Mouse (Mus musculus) kidney, postnatal 25 days (tissue): Measurements from ENCODE around the gene Chd9.
"Not testable (repeated sequence)": the region's sequence is repeated elsewhere in the genome, so short reads cannot be mapped to it uniquely, and the experiment has no call there.

Source experiments
- DNase-seq, 2 experiments: peaks; one replicate each; pipeline ENCODE4 v3.0.0; 2021; ENCODE audit warnings: mixed read lengths in 2 of 2

Chd9 gene

GRCm38 (mm10) chr8:90907848-90908551 lies 79.8 kb downstream of the Chd9 start:
- DNase-seq: peak; percentile 96 to 100

GRCm38 (mm10) chr8:90908580-90909471 lies 80.7 kb downstream of the Chd9 start:
- peak; percentile 63 to 73 for DNase-seq

DNA sequence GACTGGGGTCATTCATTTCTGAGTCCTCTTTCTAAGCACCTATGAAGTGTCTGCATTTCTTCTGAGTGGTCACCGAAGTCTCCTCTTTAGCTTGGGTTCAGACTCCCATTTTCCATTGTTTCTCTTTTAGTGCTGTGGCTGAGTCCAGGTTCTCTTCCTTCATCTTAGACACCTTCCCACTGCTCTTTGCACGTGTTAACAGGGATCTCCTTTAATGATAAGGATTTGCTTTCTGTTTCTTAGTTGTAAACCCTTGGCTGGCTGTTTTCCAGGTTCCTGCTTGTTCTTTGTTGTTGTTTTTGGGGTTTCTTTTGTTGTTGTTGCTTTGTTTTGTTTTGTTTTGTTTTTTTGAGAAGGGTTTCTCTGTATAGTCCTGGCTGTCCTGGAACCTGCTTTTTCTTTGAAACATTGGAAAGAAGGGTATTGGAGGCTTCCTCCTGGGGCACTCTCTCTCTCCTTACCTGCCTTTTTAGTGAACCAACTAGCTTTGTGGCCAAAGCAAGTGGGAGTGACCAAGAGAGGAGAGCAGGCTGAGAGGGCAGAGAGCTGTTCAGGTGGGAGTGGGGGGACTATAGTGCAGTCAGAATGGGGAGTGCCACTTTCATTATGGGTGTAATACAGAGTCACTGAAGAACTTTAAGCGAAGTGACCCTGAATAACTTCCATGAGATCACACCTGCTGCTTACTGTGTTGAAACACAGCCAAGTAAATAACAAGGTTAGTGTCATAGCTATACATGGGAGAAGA lies 95.2 kb downstream of the Chd9 start:
- DNase-seq: no peak

GRCm38 (mm10) chr8:90928412-90928811 lies 100.3 kb downstream of the Chd9 start:
- DNase-seq: no peak

DNA sequence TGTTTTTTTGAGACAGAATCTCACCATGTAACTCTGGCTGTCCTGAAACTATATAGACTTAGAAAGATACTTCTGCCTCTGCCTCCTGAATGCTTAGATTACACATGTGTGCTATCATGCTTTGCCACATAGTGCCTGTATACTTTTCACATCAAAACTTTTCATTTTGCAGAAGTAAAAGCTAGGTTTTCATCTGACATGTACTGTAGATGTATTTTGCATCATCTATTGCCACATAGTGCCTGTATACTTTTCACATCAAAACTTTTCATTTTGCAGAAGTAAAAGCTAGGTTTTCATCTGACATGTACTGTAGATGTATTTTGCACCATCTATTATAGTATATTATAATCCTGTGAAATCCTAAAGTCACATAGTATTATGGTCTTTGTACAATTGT lies 102.0 kb downstream of the Chd9 start:
- not testable (repeated sequence) for DNase-seq

GRCm38 (mm10) chr8:90932934-90933333 lies 104.8 kb downstream of the Chd9 start:
- DNase-seq: no peak

DNA sequence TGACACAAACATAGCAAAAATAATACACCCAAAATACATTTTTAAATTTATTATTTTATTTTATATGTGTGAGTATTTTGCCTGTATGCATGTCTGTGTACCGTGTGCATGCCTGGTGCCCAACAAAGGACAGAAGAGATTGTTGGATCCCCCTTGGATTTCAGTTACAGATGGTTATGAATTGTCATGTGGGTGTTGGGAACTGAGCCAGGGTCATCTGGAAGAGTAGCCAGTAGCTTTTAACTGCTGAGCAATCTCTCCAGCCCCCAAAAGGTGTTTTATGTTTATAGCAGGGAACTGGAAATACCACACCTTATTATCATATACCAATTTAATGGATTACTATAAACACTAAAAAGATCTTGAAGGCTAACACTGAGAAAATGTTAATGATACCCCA lies 106.6 kb downstream of the Chd9 start:
- DNase-seq: no peak

DNA sequence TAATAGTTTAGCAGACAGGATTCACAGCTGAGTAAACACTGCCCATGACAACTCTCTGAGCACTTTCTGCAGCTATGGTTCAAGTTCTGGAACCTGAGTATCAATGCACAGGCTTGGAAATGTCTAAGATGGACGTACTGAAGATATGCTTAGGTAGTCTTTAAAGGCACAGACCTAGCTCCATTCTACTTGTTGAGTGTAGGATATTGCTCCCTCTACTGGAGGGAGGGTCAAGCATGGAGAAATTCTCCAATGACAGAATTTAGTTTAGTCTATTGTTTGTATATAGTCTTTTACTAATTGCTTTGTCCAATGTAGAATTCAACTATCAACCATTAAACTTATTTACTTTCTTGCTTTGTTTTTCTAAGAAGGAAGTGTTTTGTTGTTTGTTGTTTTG lies 108.7 kb downstream of the Chd9 start:
- peak in 1 of 2 experiments; percentile 42 for DNase-seq

GRCm38 (mm10) chr8:90938352-90938930 lies 110.3 kb downstream of the Chd9 start:
- no peak for DNase-seq

- DNase-seq: no peak
Measured at GRCm38 (mm10) chr8:90939867-90940266, 111.7 kb downstream of the Chd9 start.

- DNase-seq: no peak
Measured at GRCm38 (mm10) chr8:90943770-90944169, 115.6 kb downstream of the Chd9 start.

DNA sequence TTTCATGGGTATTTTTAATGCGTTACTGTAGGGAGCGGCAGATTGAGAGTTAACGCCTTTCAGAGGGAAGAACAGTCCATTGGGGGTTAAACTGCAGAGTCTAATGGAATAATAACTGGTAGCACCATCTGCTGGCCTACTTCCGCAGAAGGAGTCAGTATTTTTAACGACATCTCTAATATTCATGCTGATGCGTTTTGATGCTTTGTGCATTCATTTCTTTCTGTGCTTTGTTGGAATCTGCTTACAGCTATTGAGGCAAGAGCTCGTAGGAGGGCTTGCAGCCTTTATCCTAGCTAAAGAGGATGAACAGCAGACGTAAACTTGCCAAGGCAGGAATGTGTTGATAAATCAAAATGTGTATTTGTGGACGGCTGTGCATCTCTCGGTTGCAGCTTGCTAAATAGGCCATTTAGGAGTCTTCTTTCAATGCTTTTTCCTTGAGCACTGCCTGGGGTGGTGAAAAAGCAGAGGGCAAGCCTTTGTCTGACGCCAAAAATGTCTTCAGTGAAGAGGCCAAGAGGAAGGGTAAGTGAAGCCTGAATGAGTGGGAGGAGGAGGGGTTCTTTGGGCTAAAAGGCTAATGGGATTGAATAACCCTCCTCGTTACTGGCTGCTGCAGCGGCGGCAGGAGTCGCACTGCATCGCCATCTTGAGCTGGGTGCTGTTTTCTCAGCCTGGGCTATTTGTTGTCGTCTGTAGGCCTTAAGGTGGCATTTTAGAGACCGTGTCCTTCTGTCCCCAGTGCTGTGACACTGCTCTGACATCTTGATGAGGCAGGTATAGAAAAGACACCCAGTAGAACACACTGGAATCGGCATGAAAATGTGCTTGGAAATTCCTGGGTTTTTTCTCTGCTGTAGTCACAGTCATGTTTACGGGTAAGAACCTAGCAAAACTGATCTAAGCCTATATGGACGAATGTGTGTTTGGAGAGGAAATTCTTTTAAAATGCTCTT lies 126.9 kb downstream of the Chd9 start:
- DNase-seq: peak; percentile 67 to 86

DNA sequence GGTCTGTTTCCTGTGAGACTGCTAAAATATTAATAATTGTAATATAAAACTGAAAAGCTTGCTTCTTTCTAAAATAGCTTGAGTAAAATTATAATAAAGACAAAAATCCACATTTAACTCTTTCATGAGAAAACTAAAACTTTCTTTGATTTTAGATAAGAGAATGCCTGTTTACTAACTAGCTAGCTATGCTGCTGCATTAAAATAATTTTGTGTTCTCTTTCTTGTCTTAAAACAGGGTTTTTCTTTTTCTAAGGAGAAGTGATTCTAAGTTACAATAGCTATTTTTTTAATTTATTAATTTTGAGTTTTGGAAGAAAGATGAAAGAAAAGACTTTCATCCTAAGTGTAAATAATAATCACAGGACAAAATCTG lies 127.6 kb downstream of the Chd9 start:
- no peak for DNase-seq

- DNase-seq: no peak
Measured at GRCm38 (mm10) chr8:90956390-90956789, 128.2 kb downstream of the Chd9 start.

DNA sequence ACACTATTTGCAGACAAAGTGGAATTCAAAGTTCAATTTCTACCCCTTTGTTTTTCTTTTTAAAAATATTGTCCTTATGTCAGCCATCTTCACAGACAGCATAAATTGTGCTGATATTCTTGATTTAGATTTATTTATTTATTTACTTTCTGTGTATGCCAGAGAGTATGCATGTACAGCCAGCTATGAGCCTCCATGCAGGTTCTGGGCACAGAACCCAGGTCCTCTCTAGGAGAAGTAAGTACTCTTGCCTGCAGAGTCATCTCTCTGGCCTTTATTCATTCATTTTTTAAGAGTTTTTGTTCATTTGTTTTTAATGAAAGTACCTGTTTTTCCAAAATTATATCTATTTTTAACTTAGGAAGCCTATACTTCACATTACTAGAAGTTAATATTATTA lies 129.6 kb downstream of the Chd9 start:
- DNase-seq: no peak

- no peak for DNase-seq
Measured at GRCm38 (mm10) chr8:90959721-90960120, 131.6 kb downstream of the Chd9 start.

DNA sequence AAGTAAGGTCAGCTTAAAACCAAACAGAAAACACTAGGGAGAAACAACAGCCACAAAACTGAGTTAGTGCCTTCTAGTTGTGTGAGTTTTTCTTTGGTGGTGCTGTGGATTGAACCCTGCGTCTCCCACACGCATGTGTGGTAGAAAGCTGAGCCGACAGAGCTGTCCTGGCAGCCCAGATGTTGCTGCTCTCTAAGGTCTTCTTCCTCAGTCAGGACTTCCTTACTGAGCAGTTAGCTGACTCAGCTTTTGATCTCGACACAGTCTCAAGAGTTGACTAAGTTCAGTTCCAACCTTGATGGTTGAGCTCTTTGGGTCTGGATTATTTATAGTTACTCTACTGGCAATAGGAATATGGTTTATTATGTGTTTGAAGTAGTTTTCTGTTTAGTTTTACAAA lies 133.5 kb downstream of the Chd9 start:
- DNase-seq: no peak

GRCm38 (mm10) chr8:90964044-90964443 lies 135.9 kb downstream of the Chd9 start:
- no peak for DNase-seq

DNA sequence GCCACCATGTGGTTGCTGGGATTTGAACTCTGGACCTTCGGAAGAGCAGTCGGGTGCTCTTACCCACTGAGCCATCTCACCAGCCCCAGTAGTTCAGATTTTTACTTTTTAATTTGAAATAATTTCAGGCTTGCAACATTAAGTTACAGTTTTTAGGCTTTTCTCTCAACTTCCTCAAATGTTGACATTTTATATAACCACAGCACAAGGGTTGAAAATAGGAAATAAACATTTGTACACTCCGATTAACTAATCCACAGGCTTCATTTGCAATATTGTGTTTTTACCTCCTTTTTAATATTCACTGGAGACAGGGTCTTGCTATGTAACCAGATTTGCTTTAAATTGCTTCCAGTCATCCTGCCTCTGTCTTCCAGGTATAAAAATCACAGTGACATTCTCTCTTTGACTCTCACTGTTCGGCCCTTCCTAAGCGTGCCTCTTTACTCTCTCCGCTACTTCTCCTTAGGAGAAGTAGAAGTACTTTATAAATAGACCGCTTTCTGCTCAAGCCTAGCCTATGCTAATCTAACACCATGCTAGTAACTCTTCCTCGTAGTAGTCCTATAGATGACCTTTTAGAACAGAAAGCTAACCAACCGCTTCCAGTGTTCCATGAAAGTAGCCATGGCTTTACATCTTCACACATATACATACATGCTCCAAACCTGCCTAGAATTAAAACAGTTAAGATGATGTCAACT lies 137.5 kb downstream of the Chd9 start:
- no peak for DNase-seq

DNA sequence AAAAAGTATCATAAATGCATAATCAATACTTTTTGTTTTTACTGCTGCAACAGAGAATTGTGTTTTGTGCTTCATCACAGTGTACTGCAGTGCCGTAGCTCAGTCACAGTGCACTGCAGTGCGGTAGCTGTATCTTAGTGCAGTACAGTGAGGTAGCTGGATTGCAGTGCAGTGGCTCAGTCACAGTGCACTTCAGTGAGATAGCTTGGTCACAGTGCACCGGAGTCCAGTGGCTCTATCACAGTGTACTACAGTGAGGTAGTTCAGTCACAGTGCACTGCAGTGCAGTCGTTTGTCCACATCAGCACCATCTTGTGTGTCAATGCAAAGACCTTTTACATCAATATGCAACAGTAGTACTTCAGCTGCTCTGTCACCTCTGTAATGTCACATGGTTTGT lies 140.2 kb downstream of the Chd9 start:
- no peak for DNase-seq

- peak in 1 of 2 experiments; percentile 34 for DNase-seq
Measured at GRCm38 (mm10) chr8:90976960-90977371, 148.8 kb downstream of the Chd9 start.
